In the genomic region with DNA sequence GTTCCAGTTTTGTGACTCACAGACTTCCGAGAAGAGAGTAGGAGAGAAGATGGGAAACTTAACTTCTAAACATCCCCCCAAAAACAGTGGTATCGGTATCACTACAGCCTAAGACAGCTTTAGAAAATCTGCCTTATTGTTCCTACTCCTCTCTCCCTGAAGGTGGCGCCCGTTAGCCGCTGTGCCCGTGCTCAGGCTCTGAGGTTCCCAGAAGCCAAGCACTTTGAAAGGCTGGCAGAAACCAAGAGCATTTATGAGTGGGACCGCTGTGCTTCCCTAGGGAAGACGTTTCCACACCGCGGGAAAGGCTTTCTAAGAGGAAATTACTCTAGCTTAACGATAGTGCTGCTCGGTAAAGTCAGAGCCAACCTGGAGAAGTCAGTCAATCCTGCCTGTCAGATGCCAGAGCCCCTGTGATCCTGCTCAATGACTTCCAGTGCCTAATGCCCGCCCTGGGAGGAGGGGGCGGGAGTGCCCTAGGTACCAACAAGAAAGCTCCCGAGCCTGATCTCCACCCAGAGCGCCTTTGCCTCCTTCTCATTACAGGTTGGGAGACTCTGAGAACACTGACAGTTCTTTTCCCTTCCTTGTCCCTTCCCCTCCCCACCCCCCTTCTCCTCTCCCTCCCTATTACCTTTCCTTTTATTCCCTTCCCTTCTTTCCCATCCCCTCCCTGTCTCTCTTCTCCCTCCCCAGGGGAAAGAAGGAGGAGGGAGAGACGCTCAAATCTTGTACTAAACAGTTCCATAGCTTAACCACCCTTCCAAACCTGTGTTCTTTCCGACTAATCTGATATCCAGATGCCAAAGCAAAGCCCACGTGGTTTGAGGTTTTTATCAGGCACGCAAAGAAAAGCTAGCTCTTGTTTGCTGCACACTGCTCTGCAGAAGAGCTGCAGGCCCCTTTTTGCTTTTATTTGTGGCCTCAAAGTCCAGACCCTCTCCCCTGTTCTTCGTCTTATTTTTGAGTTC, we compare ENCODE assay signal across 8 mouse cellular contexts.
DNase-seq lines count a peak whose midpoint lies in the region; ATAC-seq and TF ChIP-seq lines count a peak whose summit lies in the region.

No protein-coding gene starts in this region.

- WGBS in heart, embryonic 10.5 days = 8% methylated on average over 21 of the region's 21 CpGs
- 6% methylated on average over 21 of the region's 21 CpGs for whole genome bisulfite sequencing in limb, embryonic 11.5 days
- 2% methylated on average over 21 of the region's 21 CpGs for WGBS in midbrain, embryonic 16.5 days

- no peak overlapping the region for H3K4me3 ChIP-seq in embryonic fibroblast, embryonic 13.5 days (ENCODE audit: insufficient read depth, low read length)
- peak overlapping the region; percentile 52 for H3K4me3 ChIP-seq in heart, embryonic 10.5 days
- H3K4me3 ChIP-seq in limb, embryonic 11.5 days (ENCODE audit: low read depth, low read length) = peak overlapping the region; percentile 16; the same call in 1 of the 2 replicates
- H3K4me3 ChIP-seq in midbrain, embryonic 16.5 days (ENCODE audit: low read depth, low read length) = peak overlapping the region; percentile 37
- H3K4me3 ChIP-seq in testis, adult 2 months (ENCODE audit: control insufficient read depth, low read depth, low read length) = no peak overlapping the region

- H3K4me1 ChIP-seq in embryonic fibroblast, embryonic 13.5 days (ENCODE audit: control insufficient read depth, insufficient read depth, low read length) = no peaks in the 10 kb centered on the region
- H3K4me1 ChIP-seq in heart, embryonic 10.5 days = peaks cover 8% of the 10 kb centered on the region; the same call in 1 of the 2 replicates
- peaks cover 10% of the 10 kb centered on the region; the same call in 1 of the 2 replicates for H3K4me1 ChIP-seq in limb, embryonic 11.5 days (ENCODE audit: control insufficient read depth, insufficient read depth, low read length)
- H3K4me1 ChIP-seq in midbrain, embryonic 16.5 days (ENCODE audit: control insufficient read depth, insufficient read depth, low read length) = peaks cover 13% of the 10 kb centered on the region
- H3K4me1 ChIP-seq in testis, adult 2 months (ENCODE audit: control insufficient read depth, insufficient read depth, low read length) = peaks cover 3% of the 10 kb centered on the region; the same call in 1 of the 2 replicates

- H3K27ac ChIP-seq in embryonic fibroblast, embryonic 13.5 days (ENCODE audit: insufficient read depth, low read length) = no peak overlapping the region
- H3K27ac ChIP-seq in heart, embryonic 10.5 days = no peak overlapping the region; the same call in 1 of the 2 replicates
- H3K27ac ChIP-seq in limb, embryonic 11.5 days (replicated peaks; ENCODE audit: low read depth, low read length) = no peak overlapping the region; the same call in 1 of the 2 replicates
- H3K27ac ChIP-seq in midbrain, embryonic 16.5 days (ENCODE audit: low read length) = peak overlapping the region; percentile 69
- no peak overlapping the region for H3K27ac ChIP-seq in testis, adult 2 months (ENCODE audit: control insufficient read depth, insufficient read depth, low read depth, low read length)

- H3K9me3 ChIP-seq in heart, embryonic 10.5 days = no peaks in the 10 kb centered on the region
- no peaks in the 10 kb centered on the region for H3K9me3 ChIP-seq in limb, embryonic 11.5 days (ENCODE audit: control insufficient read depth, low read length)
- no peaks in the 10 kb centered on the region for H3K9me3 ChIP-seq in midbrain, embryonic 16.5 days (replicated peaks; ENCODE audit: control insufficient read depth, low read length, poor library complexity, severe bottlenecking)

- H3K36me3 ChIP-seq in heart, embryonic 10.5 days = no peaks in the 10 kb centered on the region
- H3K36me3 ChIP-seq in limb, embryonic 11.5 days (ENCODE audit: control insufficient read depth, insufficient read depth, low read length) = no peaks in the 10 kb centered on the region
- no peaks in the 10 kb centered on the region for H3K36me3 ChIP-seq in midbrain, embryonic 16.5 days (ENCODE audit: control insufficient read depth, insufficient read depth, low read length)
- H3K36me3 ChIP-seq in testis, adult 2 months (ENCODE audit: control insufficient read depth, insufficient read depth, low read length) = no peaks in the 10 kb centered on the region

- TF ChIP-seq CTCF in embryonic fibroblast, embryonic 13.5 days (IDR thresholded peaks at IDR 0.05; ENCODE audit: borderline replicate concordance, insufficient read depth, low read length) = peak; percentile 92
- TF ChIP-seq CTCF in testis, adult 2 months (IDR thresholded peaks at IDR 0.05; ENCODE audit: control insufficient read depth, insufficient read depth, insufficient replicate concordance, low read depth, low read length) = peak; percentile 76; the same call in 1 of the 2 replicates

- ATAC-seq in CD4-positive, CD25-positive, alpha-beta regulatory T cell, adult 4 months = no peak
- ATAC-seq in limb, embryonic 11.5 days (ENCODE audit: insufficient number of reproducible peaks, low FRiP score, low TSS enrichment, low read depth) = peak; percentile 75
- ATAC-seq in midbrain, embryonic 16.5 days = peak; percentile 96

- peaks cover 21% of the 10 kb centered on the region for H3K27me3 ChIP-seq in heart, embryonic 10.5 days (ENCODE audit: insufficient read depth, poor library complexity, severe bottlenecking)
- no peaks in the 10 kb centered on the region for H3K27me3 ChIP-seq in limb, embryonic 11.5 days (ENCODE audit: control insufficient read depth, insufficient read depth, low read length)
- H3K27me3 ChIP-seq in midbrain, embryonic 16.5 days (ENCODE audit: control insufficient read depth, insufficient read depth, low read depth, low read length) = no peaks in the 10 kb centered on the region; the same call in 1 of the 2 replicates
- no peaks in the 10 kb centered on the region for H3K27me3 ChIP-seq in testis, adult 2 months (ENCODE audit: control insufficient read depth, insufficient read depth, low read length)

- no peak overlapping the region; the same call in 1 of the 2 replicates for H3K9ac ChIP-seq in limb, embryonic 11.5 days (ENCODE audit: low read length)
- peak overlapping the region; percentile 54 for H3K9ac ChIP-seq in midbrain, embryonic 16.5 days (ENCODE audit: low read depth, low read length)

- peak; percentile 2 for DNase-seq in CD4-positive, CD25-positive, alpha-beta regulatory T cell, adult 2 months (ENCODE audit: low read depth, low spot score)
- peak; percentile 78 for DNase-seq in heart, embryonic 10.5 days (ENCODE audit: low spot score)
- peak; percentile 64 for DNase-seq in kidney, adult 9 months
- peak; percentile 89 for DNase-seq in limb, embryonic 11.5 days (ENCODE audit: low spot score)

- H3K4me2 ChIP-seq in limb, embryonic 11.5 days (ENCODE audit: low read depth, severe bottlenecking) = peak overlapping the region; percentile 54
- peak overlapping the region; percentile 81 for H3K4me2 ChIP-seq in midbrain, embryonic 16.5 days (ENCODE audit: low read length)

- TF ChIP-seq POLR2A in embryonic fibroblast, embryonic 13.5 days (IDR thresholded peaks at IDR 0.05; ENCODE audit: low read depth, low read length) = no peak
- TF ChIP-seq POLR2A in testis, adult 2 months (IDR thresholded peaks at IDR 0.05; ENCODE audit: control insufficient read depth, low read depth, low read length) = no peak

Comparison
In these comparisons a context has a peak if more than half of its experiments do, and no peak if none do; other contexts are left out.
1. DNase-seq: peak in every context shown above with its lines; median percentile 89 in limb, embryonic 11.5 days; 78 in heart, embryonic 10.5 days; 64 in kidney, adult 9 months; 2 in CD4-positive, CD25-positive, alpha-beta regulatory T cell, adult 2 months.
2. H3K4me3 ChIP-seq: peak in heart, embryonic 10.5 days (single experiment), limb, embryonic 11.5 days (single experiment) and midbrain, embryonic 16.5 days (single experiment); none in embryonic fibroblast, embryonic 13.5 days (single experiment) and testis, adult 2 months (single experiment).